Mouse (Mus musculus) ES-E14 (cell line): ENCODE measurements around the gene Tmem254c.
"Not testable (repeated sequence)": the region's sequence is repeated elsewhere in the genome, so short reads cannot be mapped to it uniquely, and the experiment has no call there.

Experiments used
- CHD2 ChIP-seq: IDR thresholded peaks from 2 replicates; pipeline ENCODE4 v1.6.1; 2014; ENCODE audit warnings: mild to moderate bottlenecking, low read depth, low read length, inconsistent platforms
- HCFC1 ChIP-seq: IDR thresholded peaks from 2 replicates; pipeline ENCODE4 v1.6.1; 2012; ENCODE audit warnings: low read length, inconsistent platforms, borderline replicate concordance; ENCODE audit not compliant: insufficient read depth
- MAFK ChIP-seq: IDR thresholded peaks from 2 replicates; pipeline ENCODE4 v1.6.1; 2014; ENCODE audit warnings: mild to moderate bottlenecking, low read depth, low read length, inconsistent platforms; ENCODE audit not compliant: insufficient read depth
- ZC3H11A ChIP-seq: IDR thresholded peaks from 2 replicates; pipeline ENCODE4 v1.6.1; 2012; ENCODE audit warnings: low read depth, mild to moderate bottlenecking, inconsistent platforms, low read length, borderline replicate concordance
- ZNF384 ChIP-seq: IDR thresholded peaks from 2 replicates; pipeline ENCODE4 v1.6.1; 2012; ENCODE audit warnings: low read depth, low read length, inconsistent platforms

GRCm38 (mm10) chr14:26048767-26049166 is 18.4 kb downstream of the Tmem254c start:
- TF ChIP-seq HCFC1, MAFK, ZNF384, CHD2, ZC3H11A: not testable (repeated sequence)
